Mouse (Mus musculus) inflammation-experienced regulatory T-cells, adult 6 months (primary cell): ENCODE measurements around the gene Mpp6. TPM values are rescaled to one million over a fixed set of nuclear protein-coding genes. Genes with fewer than 3 reads are reported as not detected.

ENCODE experiments used
- ATAC-seq: one replicate; pipeline ENCODE4 v1.8.0; 2017
- polyA plus RNA-seq, 3 experiments: library from polyadenylated mRNA; unstranded; fragments of 100-300 nt; shearing (Covaris generic); gene quantifications; one replicate each; pipeline ENCODE4 v1.2.1; 2017

Gene Mpp6
- polyA plus RNA-seq, 3 experiments from 2014 or later, result 9.0 to 14.0 (median 10.3) TPM

DNA sequence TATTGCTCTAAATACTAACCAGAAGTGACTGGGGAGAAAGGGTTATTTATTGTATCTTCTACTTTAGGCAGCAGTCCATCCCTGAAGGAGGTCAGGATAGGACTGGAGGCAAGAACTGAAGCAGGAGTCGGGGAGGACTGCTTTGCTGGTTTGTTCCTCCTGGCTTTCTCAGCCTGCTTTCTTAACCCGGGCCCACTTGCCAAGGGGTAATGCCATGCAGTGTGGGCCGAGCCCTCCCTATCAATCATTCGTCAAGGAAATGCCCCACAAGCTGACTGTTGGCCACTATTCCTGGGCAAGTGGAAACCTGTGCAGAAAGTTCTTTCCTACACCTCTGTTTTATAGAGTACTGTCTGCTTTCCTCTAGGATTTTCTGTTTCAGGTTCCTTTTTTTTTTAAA lies 39.3 kb downstream of the Mpp6 start:
- ATAC-seq, result no peak

DNA sequence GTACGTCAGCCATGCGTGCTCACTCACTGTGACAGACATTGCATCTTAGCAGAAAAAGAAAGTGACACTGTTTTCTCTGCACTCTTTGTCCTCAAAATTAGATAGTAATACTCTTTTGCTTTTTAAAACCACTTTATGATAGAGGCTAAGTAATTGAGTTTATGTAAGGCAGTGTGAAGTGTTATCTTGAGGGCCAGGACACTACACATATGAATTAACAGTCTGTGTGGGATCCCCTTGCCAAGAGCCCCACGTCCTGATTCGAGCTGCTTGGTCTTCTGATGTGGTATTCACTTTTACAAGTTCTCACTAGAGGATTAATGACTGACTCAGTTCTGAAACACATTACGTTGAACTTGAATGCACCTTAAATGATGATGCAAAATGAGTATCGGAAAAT lies 49.8 kb downstream of the Mpp6 start:
- ATAC-seq, result peak; percentile 25

DNA sequence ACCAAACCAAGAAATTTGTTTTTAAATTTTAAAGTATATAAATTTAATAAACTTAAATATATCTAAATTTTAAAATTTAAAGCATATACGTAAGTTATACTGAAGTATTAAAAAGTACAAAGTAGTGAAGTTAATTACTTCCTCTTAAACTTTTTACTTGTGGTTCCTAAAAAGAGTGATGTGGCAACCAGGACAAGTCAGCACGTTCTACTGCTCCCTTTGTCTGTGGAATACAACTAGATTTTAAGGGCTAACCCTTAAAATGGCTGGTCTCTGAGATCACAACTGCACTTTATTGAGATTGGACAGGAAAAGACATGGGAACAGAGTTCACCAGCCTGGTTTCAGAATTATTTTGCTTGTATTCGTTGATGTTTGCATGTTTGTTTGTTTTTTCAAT lies 53.0 kb downstream of the Mpp6 start:
- ATAC-seq, result no peak

DNA sequence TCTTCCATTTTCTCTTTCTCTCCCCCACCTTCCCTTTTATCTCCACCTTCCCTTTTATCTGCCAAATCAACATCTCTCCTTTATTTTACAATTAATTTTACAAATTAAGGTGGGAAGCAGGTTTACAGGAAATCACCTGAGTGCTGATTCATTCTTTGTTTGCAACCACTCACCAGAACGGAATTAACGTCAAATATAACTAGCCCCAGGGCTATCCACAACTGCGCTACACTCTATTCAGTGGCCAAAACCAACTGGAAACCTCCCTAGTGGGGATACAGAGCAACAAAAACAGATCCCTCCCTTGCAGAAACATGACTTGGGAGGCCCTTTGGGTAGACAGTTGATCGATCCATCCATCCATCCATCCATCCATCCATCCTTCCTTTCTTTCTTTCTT lies 58.8 kb downstream of the Mpp6 start:
- no peak for ATAC-seq

DNA sequence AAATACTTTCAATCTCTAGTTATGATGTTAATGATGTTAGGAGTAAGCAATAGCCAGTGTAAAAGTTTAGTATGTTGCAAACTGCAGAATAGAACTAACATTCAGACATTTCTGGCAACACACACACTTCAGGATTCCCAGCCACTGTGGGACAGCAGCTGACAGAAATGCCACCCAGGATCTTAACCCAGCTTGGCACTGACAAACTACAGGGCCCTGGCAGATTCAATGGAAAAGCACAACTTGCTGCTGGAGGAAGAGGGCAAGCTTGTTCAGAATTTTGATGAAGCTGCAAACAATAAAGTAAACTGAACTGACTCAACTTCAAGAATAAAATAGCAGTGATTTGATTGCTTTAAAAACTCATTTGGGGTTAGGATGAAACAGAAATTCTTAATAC lies 59.7 kb downstream of the Mpp6 start:
- ATAC-seq, result no peak

DNA sequence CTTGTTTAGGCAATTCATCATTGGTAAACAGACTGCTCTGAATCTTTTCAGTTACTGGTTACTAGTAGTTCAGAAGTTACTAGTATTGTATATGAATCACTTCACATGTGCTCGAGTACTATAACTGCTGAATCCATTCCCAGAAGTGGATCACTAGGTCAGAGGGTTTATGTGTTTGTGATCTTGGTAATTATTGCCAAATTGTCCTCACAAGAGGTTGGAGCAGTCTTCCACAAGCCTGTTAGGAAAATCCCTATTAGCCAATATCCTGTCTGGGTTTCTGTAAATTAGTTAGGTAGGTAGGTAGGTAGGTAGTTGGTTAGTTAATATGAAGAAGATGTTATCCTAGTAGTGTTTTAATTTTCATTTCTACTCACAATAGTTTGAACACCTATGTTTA lies 65.7 kb downstream of the Mpp6 start:
- no peak for ATAC-seq

DNA sequence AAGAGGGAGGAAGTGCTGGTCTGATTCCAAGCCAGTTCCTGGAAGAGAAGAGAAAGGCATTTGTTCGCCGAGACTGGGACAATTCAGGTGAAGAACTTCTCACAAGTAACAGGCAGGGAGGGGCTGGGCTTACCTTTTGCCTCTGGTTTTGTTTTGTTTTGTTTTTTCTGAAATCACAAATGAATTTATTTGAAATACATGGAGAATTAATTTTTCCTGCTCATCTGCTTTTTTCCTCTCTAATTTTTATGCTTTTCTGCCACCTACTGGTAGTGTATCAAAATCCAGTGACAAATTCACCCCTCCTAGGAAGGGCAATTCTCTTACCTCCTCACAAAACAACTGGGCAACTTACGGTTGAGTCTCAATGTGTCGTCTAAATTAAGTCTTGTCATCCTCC lies 70.1 kb downstream of the Mpp6 start:
- ATAC-seq, result no peak

DNA sequence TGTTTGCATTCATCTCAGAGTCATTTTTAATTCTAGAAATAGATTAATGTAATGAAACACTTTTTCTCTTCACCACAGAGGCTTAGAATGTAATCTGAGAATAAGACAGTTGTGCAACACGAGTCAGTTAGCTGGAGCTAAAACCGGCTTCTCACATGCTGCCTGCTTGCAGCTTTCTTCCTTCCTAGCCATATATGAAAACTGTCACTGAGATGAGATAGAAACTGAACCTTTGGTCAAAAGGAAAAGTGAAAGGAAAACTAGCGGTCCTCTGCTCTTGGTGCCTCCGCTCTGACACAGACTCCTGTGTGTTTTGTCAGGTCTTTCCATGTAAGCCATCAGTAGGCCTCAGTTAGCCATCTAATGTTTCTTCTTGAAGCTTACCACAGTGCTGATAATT lies 77.9 kb downstream of the Mpp6 start:
- ATAC-seq, result peak; percentile 75

DNA sequence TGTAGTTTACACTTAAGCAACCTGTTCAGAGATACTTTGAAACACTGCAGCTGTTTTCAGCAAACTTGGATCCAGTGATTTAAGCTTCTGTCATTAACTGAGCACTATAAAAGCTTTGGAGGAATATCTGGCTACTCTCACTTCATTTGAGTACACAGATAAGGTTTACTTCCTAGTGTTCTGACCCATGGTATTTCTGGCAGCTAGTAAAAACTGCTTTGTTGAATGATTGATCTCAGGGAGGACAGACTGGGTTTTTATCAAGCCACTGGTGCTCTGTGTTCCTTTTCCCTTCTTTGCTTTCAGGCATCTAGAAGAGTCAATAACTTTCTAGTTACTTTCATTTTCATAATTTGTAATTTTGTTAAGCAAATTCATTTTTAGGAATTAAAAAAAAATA lies 79.3 kb downstream of the Mpp6 start:
- no peak for ATAC-seq

DNA sequence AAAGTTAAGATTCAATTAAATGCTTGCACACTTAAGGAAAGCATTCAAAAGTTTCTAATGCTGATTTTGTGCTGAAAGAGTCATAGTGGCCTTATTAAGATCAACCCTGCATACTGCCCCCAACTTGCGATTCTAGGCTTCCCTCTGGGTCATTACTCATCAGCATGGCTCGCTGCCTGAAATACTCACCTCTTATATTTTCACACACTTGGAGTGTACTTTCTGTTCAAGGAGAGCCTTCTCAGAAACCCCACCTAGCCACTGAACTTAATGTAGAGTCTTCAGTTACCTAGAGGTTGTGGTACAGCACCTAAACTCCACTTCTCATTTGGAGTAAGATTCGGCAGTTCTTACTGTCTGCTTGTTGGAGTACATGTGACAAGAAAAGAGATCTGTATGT lies 81.6 kb downstream of the Mpp6 start:
- ATAC-seq, result no peak

DNA sequence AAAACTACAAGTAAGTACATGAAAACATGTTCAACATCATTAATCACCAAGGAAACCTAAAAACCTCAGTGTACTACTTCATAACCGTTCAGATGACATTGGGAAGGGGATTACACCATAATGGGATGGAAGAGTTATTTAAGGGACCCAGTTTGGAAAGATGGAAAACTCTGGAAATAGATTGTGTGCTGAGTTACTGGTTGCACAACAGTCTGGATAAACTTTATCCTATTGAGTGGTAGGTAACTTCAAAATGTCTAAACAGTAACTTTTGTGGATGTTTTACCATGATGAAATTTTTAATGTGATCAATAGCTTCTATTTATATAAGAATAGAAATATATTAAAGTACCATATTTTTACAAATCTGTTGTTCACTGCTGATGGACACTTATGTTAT lies 82.1 kb downstream of the Mpp6 start:
- no peak for ATAC-seq

DNA sequence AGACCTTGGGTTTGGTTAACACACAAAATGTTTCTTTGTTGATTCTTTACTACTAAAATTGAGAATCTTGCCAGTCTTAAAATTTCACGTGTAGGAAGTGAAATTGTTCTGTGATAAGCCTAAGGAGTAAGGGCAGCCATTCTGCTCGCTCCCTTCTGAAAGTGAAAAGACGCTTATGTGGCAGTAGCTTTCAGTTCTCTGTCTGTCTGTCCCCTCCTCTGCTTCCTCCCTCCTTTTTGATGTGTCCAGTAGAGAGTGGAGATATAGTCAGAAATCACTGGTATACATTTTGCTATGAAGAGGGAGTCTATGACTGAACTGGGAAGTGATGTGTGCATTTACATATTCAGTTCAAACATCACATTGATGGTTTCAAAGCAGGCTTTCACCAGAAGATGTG lies 82.8 kb downstream of the Mpp6 start:
- no peak for ATAC-seq

DNA sequence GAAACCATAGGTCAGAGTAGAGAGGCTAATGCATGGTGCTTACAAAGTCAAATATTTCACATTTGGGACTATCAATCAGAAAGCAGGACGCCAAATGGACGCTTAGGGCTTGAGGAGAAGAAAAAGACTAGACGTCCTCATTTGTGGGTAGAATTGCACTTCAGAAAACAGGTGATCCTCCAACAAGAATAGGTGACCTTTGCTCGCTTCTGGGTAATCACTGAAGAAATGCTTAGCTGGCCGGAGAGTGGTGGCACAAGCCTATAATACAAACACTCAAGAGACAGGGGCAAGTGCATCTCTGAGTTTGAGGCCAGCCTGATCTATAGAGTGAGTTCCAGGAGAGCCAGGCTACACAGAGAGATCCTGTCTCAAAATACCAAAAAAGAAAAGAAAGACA lies 83.8 kb downstream of the Mpp6 start:
- ATAC-seq, result no peak

DNA sequence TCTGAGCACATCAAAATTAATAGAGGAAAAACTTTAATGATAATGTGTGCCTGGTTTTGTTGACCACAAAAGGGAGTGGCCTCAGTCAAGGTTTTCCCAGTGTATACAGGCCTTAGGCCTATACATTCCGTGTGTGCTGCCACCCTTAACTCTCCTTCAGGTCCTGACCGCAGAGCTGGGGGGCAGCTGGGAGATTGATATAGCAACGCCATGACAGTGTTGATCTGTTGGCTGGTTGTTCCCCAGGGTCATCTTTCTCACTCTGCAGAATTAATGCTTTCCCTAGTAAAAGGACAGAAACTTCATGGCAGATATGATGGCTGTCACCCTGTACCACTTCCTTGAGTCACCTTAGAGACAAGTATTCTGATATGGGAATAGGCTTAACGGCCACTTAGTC lies 94.3 kb downstream of the Mpp6 start:
- no peak for ATAC-seq

DNA sequence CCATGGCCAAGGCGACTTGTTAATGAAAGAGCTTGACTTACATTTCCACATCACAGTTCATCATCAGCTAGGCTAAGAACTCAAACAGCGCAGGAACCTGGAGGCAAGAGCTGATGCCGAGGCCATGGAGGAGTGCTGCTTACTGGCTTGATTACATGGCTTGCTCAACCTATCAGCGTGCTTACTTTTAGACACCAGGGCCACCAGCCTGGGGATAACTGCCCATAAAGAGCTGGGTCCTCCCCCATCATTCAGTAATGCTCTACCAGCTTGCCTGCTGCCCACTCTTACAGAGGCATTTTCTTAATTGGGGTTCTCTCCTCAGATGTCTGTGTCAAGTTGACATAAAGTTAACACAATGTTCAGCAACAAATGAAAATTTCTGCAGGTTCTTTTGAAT lies 95.1 kb downstream of the Mpp6 start:
- ATAC-seq, result no peak

DNA sequence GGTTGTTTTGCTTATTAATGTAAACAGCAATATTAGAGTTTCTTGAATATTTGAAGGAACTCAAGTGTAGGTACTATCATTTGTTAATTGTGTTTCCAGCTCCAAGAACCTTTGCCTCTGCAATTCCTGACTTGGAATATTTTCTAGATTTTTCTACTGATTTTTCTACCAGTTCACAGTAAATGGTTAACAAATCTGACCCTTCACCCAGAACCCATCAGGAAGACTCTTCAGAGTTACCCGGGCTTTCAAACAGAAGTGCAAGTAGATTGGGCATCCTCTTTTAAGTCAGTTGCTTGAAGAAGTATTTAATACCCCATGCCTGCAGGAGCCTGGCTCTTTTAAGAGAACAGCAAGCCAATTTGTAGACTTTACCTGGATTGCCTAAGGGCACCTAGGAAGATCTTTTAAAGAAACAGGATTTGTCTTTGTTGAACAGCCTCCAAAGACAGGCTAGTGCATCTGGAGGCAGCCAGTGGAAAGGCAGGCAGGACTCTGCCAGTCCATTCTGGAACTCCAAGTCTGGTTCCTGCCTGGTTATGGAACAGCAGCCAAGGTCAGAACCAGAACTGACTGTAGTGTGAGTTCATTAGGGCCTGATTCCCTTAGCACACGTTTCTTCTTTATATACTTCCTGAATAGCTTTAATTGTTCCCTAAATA lies 104.8 kb downstream of the Mpp6 start:
- no peak for ATAC-seq

DNA sequence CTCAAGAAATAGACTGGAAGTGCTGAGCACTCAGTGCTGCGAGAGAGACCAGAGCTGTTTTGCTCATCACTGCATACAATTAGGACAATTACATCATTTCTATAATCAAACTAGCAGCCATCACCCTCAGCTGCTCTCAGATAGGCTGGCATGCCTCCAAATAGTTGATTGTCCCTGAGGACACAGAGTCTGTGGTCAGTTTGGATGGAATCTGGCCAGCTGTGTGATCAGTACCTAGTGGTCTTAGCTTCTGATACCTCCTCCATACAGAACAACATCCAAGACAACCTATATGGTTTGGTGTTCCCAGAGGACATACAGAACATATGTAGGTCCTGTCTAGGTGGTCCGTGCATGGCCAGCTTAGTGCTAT lies 105.3 kb downstream of the Mpp6 start:
- no peak for ATAC-seq

DNA sequence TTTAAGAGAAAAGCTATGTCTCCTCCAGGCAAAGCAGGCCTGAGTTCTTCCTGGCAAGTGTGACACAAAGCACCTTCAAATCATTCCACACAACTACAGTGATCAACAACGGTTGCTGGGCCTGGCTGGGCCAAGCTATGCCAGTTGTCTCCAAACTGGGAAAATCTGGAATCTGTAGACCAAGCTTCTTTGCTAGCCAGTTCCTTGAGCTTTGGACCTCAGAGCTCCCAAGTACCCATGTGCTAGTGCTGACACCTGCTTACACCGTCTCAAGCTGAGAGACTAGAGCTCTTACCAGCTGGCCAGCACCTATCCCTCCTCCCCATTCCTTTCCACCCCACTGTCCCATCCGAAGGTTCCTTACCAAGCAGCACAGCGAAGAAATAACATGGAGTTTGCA lies 105.9 kb downstream of the Mpp6 start:
- ATAC-seq, result no peak

DNA sequence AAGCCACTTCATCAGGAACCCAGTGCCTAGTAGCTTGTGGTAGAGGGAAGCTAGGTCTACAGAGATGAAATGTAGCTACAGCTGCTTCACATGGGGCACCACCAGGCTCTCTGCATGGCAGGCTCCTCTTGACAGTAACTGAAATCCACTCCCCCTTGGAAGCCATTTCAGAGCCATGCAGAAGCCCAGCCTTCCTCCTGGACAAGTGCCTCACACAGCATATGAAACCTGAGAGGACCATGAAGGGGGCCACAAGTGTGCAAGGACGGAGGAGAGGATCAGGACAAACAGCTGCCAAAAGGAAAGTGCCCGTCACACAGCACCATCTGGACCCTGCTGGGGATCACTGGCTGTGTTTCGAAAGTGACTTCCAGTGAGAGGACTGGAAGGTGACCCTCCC lies 108.6 kb downstream of the Mpp6 start:
- no peak for ATAC-seq

DNA sequence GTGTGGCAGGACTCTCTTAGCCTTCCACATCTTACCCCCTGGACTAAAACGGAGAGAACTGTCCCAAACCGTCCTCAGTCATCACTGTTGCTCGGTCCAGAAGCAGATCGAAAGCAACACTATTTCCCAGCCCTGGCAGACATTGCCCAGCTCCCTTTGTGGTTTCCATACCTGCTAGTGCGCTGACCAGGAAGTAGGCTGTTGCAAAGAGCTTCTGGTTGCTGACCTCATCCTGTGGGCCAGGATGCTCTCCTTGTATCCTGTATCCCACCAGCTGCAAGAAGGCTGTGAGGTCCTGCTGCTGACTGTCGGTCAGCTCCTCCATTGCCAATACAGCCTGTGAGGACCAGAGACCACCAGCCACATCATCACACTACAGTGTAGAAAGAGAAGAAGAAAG lies 109.0 kb downstream of the Mpp6 start:
- ATAC-seq, result no peak

DNA sequence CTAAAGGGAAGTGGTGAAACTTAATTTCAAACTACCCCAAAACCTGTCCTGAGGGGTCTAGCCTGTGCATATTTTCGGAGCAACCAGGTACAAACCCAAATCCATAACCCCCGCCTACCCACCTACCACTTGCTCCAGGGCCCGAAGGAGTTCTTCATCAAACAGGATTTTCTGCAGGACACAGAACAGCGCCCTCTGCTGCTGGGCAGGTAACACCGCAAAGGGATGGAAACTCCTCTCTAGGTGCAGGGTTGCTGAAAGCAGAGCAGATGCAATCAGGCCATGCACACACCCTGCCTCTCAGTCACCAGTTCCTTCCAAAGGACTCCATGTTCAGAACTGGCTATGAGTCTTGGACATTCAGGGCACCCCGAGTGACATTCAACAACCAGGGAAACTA lies 110.8 kb downstream of the Mpp6 start:
- peak; percentile 46 for ATAC-seq

DNA sequence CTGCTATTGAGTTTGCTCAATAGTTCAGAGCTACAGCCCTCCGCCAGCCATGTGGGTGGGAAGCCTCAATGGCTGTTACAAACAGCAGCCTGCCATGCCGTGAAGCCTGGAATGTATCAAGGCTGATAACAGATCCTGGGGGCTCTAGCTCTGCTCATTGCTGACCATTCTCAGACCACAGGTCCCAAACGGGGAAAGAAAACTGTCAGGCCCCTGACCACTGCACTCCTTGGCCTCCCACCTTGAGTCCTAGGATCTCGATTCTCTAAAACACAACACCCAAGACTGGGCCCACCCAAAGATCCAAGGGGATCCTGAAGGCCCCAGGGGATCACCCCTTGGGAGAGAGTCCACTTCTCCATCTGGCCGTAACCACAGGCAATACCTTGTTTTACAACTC lies 112.3 kb downstream of the Mpp6 start:
- ATAC-seq, result no peak

DNA sequence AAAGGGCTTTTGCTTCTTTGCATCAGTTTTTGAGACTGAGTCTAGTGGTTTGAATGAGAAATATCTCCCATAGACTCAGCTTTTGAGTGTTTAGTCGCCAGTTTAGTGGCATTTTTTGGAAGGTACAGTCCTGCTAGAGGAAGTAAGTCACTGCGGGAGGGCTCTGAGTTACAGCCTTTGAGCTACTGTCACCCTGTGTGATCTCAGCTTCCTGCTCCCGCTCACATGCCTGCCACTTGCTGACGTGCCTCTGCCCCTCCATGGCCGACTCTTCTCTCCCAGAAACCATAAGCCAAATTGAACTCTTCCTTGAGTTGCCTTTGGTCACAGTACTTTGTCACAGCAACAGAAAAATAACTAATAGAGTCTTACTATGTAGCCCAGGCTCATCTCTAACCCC lies 112.9 kb downstream of the Mpp6 start:
- ATAC-seq, result no peak

DNA sequence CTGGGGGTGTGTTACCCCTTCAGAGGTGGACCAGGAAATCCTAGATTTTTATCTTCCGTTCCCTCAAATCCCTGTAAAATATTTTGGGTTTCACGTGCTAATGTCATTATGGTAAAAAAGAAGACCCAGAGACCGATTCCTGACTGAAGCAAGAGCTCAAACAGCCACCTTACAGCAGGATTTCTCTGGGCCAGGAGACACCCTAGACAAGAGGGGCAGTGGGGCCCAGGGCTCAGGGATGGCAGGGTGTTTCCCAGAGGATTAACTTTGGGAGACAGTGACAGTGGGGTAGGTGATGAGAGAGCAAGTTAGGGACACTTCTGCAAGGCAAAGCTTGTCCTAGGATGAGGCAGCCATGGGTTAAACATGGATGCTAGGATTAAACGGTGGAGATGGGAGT lies 113.6 kb downstream of the Mpp6 start:
- no peak for ATAC-seq

DNA sequence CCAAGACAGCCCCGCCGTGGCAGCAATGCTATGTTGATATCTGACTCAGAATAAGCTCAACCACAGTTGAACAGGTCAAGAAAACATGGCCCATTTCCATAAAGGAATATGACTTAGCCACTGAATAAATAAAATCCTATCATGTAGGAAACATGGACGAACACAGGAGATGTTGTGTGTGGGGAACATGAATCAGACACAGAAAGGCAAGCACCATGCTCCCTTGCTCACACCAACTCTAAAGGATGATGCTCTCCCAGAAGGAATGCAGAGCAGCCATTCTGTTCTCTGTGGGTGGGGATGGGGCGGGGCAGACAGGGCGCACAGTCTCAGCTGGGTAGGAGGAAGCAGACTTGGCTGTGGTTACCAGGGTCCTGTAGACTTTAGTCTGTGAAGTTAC lies 115.2 kb downstream of the Mpp6 start:
- no peak for ATAC-seq

DNA sequence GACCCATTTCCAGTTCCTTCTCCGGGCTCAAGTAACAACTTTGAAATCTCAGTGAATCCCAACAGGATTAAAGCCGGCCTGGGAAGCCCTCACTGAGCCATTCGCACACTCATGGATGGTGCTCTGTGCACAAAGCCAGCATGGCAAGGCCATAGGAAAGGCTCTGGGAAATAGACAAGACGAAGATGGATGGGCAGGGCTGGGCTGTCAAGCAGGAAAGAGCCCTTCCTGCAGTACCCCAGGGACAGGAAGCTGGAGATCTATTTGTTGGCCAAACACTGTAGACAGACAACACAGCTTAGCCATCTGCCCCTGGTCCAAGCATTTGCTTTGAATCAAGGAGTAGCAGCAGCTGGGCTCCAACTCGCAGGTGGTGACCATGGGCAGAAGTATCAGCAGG lies 118.1 kb downstream of the Mpp6 start:
- no peak for ATAC-seq
